Mouse (Mus musculus) C2C12 (cell line): Measurements from ENCODE around the gene Ap3b1. TPM values are rescaled to one million over a fixed set of nuclear protein-coding genes. Genes with fewer than 3 reads are reported as not detected.
A peak's percentile ranks its signal among the peaks of the same experiment; 100 is the strongest.

Experiments used
- H3K27me3 ChIP-seq: one replicate; pipeline ENCODE4 v1.6.1; 2011; ENCODE audit not compliant: control insufficient read depth, insufficient read depth, insufficient read length
- H3K36me3 ChIP-seq: one replicate; pipeline ENCODE4 v1.6.1; 2011; ENCODE audit not compliant: control insufficient read depth, insufficient read depth
- H3K4me3 ChIP-seq: one replicate; pipeline ENCODE4 v1.5.1; 2011; ENCODE audit warnings: mild to moderate bottlenecking, control low read depth; ENCODE audit not compliant: poor library complexity, insufficient read depth, severe bottlenecking
- H3K79me2 ChIP-seq: one replicate; pipeline ENCODE4 v1.6.1; 2011; ENCODE audit not compliant: control insufficient read depth, insufficient read depth
- H3K79me3 ChIP-seq: one replicate; pipeline ENCODE4 v1.6.1; 2011; ENCODE audit warnings: low read depth, control low read depth
- H3ac ChIP-seq: one replicate; pipeline ENCODE3; 2011; ENCODE audit warnings: low read depth; ENCODE audit not compliant: control insufficient read depth, insufficient read length
- CEBPB ChIP-seq: IDR thresholded peaks from one replicate; pipeline ENCODE4 v1.6.1; 2011; ENCODE audit warnings: low read depth, mild to moderate bottlenecking, control low read depth, moderate library complexity
- CTCF ChIP-seq: IDR thresholded peaks from one replicate; pipeline ENCODE4 v1.5.1; 2011; ENCODE audit not compliant: control insufficient read depth, insufficient read depth, insufficient read length
- FOSL1 ChIP-seq: IDR thresholded peaks from one replicate; pipeline ENCODE4 v1.8.0; 2011; ENCODE audit warnings: mild to moderate bottlenecking, low read length; ENCODE audit not compliant: poor library complexity, insufficient read depth, severe bottlenecking
- MAX ChIP-seq: IDR thresholded peaks from one replicate; pipeline ENCODE4 v1.6.1; 2011; ENCODE audit warnings: mild to moderate bottlenecking, control low read depth
- MYOD1 ChIP-seq: IDR thresholded peaks from one replicate; pipeline ENCODE4 v1.6.1; 2011; ENCODE audit warnings: low read depth; ENCODE audit not compliant: control insufficient read depth, insufficient read length
- MYOG ChIP-seq: IDR thresholded peaks from one replicate; pipeline ENCODE4 v1.6.1; 2011; ENCODE audit not compliant: control insufficient read depth, insufficient read length; ENCODE audit errors: extremely low read depth
- USF1 ChIP-seq: IDR thresholded peaks from one replicate; pipeline ENCODE4 v1.6.1; 2011; ENCODE audit warnings: low read depth, mild to moderate bottlenecking, control low read depth, moderate library complexity
- polyA plus RNA-seq: library from polyadenylated mRNA; unstranded; fragments of >200 nt; fragmentation: generic; extraction: Trizol; gene quantifications from one replicate; pipeline ENCODE4 v1.2.1, GENCODE M21; 2012; ENCODE audit warnings: missing spikeins

The Ap3b1 gene
- polyA plus RNA-seq, 1 experiment = 21.2 TPM

DNA sequence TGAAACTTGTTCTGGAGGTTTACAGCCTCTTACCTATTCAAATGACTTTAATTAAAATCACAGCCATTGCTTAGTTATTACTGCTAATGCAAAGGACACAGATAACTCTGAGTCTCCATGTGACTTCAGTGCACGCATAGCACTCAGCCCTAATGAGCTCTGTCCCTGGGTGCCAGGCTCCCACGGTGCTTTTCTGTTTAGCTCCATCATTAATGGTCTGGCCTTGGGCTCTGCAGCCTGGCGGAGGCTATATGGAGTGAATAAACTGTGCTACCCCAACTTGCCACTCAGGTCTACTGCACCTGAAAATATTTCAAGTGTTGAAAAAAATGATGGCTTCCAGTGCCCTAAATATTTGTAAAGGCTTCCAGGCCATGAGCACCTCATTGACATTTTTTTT is 190.8 kb downstream of the Ap3b1 start:
- Histone ChIP-seq H3K79me3 (no peaks in the 10 kb centered on the region), H3K79me2 (no peaks in the 10 kb centered on the region), H3ac (no peak overlapping the region), H3K36me3 (no peaks in the 10 kb centered on the region), H3K4me3 (no peak overlapping the region), H3K27me3 (no peaks in the 10 kb centered on the region)
- TF ChIP-seq CTCF = no peak
- no peak for TF ChIP-seq CEBPB
- no peak for TF ChIP-seq USF1
- TF ChIP-seq FOSL1 = no peak
- no peak for TF ChIP-seq MYOG
- no peak for TF ChIP-seq MAX
- no peak for TF ChIP-seq MYOD1

- H3ac ChIP-seq = no peak overlapping the region
- H3K79me2 ChIP-seq = no peaks in the 10 kb centered on the region
- TF ChIP-seq MAX (no peak), MYOD1 (no peak), MYOG (no peak), FOSL1 (no peak), CTCF (no peak), USF1 (no peak), CEBPB (no peak)
- H3K36me3 ChIP-seq = no peaks in the 10 kb centered on the region
- H3K4me3 ChIP-seq = no peak overlapping the region
- no peaks in the 10 kb centered on the region for H3K79me3 ChIP-seq
- H3K27me3 ChIP-seq = no peaks in the 10 kb centered on the region
Observed at GRCm38 (mm10) chr13:94550037-94550436, 191.3 kb downstream of the Ap3b1 start.

DNA sequence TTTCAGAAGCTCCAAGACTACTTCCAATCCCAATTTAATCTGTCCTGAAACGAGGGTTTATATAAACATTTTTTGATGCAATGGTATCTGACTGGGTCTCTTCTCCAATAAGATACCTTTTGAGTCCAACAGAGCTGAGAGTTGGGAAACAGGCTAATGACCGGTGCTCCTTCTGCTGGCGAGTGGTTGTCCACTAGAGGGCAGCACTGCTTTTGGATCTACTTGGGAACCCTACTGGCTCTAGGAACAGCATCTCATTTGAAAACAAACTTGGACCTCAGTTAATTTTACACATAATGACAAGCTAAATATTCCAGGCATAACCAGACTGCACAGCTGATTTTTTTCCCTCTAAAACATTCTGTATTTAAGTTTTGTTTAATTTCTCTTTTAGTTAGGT is 201.3 kb downstream of the Ap3b1 start:
- no peaks in the 10 kb centered on the region for H3K79me3 ChIP-seq
- peak; percentile 74 for TF ChIP-seq CTCF
- TF ChIP-seq USF1 = no peak
- TF ChIP-seq FOSL1 = no peak

GRCm38 (mm10) chr13:94560878-94561277 is 202.1 kb downstream of the Ap3b1 start:
- H3K27me3 ChIP-seq = no peaks in the 10 kb centered on the region
- TF ChIP-seq USF1 (no peak), MYOD1 (no peak), CEBPB (no peak), MYOG (no peak), FOSL1 (no peak), CTCF (no peak), MAX (no peak)

More for the DNA sequence above, 201.3 kb downstream of the Ap3b1 start:
- Histone ChIP-seq H3K27me3 (no peaks in the 10 kb centered on the region), H3ac (no peak overlapping the region), H3K79me2 (no peaks in the 10 kb centered on the region), H3K36me3 (no peaks in the 10 kb centered on the region), H3K4me3 (no peak overlapping the region)

GRCm38 (mm10) chr13:94562652-94563339 is 204.0 kb downstream of the Ap3b1 start:
- TF ChIP-seq MYOD1 (no peak), MAX (no peak), CTCF (no peak), CEBPB (no peak), FOSL1 (no peak), MYOG (no peak)
- peaks cover 3% of the 10 kb centered on the region for H3K36me3 ChIP-seq
- H3K27me3 ChIP-seq = no peaks in the 10 kb centered on the region
- H3K79me3 ChIP-seq = no peaks in the 10 kb centered on the region
- no peak overlapping the region for H3ac ChIP-seq
- H3K4me3 ChIP-seq = no peak overlapping the region
- no peaks in the 10 kb centered on the region for H3K79me2 ChIP-seq

More at GRCm38 (mm10) chr13:94560878-94561277, 202.1 kb downstream of the Ap3b1 start:
- H3K79me2 ChIP-seq = no peaks in the 10 kb centered on the region
- no peaks in the 10 kb centered on the region for H3K79me3 ChIP-seq
- no peak overlapping the region for H3K4me3 ChIP-seq
- no peak overlapping the region for H3ac ChIP-seq
- no peaks in the 10 kb centered on the region for H3K36me3 ChIP-seq

- no peak overlapping the region for H3K4me3 ChIP-seq
- no peak overlapping the region for H3ac ChIP-seq
- TF ChIP-seq FOSL1 = no peak
- TF ChIP-seq MYOG = no peak
- no peaks in the 10 kb centered on the region for H3K79me2 ChIP-seq
- no peaks in the 10 kb centered on the region for H3K79me3 ChIP-seq
- H3K36me3 ChIP-seq = peaks cover 3% of the 10 kb centered on the region
- no peaks in the 10 kb centered on the region for H3K27me3 ChIP-seq
Observed at GRCm38 (mm10) chr13:94563836-94564235, 205.1 kb downstream of the Ap3b1 start.
